Mouse (Mus musculus): ENCODE results near the gene Ing1. TPM values are rescaled to one million over a fixed set of nuclear protein-coding genes. Genes with fewer than 3 reads are reported as not detected.

Ing1 gene
- polyA plus RNA-seq (2017; shearing (Covaris generic)) = 100 to 1,000 TPM in 1 of 2 experiments, 10 to 100 TPM in 1; 81.1 to 112 TPM

GRCm38 (mm10) chr8:11554799-11555719 is at the start of gene Ing1:
Gene Ing1, plus strand, starts transcription at chr8:11555571.

DNA sequence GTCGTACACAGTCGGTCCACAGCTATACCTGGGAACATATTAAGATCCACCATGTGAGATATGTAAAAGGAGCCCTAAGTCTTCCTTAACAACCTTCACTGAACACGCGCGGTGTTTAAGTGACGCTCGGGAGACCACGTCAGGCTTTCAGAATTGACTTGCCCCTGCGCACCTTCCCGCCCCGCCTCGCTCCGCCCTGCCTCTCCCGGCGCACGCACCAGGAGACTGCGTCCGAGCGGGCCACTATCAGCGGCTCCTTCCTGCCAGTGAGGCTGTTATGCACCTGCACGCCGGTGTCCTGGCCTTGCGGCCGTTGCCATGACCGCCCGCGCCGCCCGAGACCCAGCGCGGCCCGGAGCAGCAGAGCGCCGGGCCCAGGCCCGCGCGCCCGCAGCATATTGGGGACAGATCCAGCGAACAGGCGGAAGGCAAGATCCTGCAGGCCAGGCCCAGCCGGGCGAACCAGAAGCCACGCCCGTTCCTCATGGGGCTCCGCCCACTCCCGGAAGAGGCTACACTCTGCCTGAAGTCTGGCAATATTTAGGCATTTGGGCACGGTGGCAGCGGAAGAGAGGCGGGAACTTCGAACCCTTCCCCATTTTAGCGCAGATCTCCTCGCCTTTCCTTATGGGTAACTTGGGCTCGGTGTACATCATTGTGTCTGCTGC is 5.0 kb upstream of the Ing1 start, which contains the start of gene Cars2:
Cars2 (minus strand) TSS at position 503 of the 668 bp plus-strand sequence.

Other genes with a start within 250 kb of the Ing1 start
- under 1 TPM; 0.04 to 0.67 TPM for gene Col4a2, start 242.8 kb upstream of the Ing1 start, polyA plus RNA-seq (2017; shearing (Covaris generic))
- gene Col4a1, start 242.7 kb upstream of the Ing1 start, polyA plus RNA-seq (2017; shearing (Covaris generic)) = 1 to 10 TPM in 1 of 2 experiments, under 1 TPM in 1; 0.13 to 2.9 TPM
- 10 to 100 TPM in 1 of 2 experiments, 1 to 10 TPM in 1; 8.4 to 17.0 TPM for gene Rab20, start 76.9 kb upstream of the Ing1 start, polyA plus RNA-seq (2017; shearing (Covaris generic))
- 10 to 100 TPM; 52.1 to 64.5 TPM for gene Naxd, start 58.1 kb upstream of the Ing1 start, polyA plus RNA-seq (2017; shearing (Covaris generic))
- 10 to 100 TPM; 34.4 to 44.0 TPM for gene Cars2, start 4.8 kb upstream of the Ing1 start, polyA plus RNA-seq (2017; shearing (Covaris generic))
- 100 to 1,000 TPM; 103 to 126 TPM for gene Ankrd10, start 80.2 kb downstream of the Ing1 start, polyA plus RNA-seq (2017; shearing (Covaris generic))
- gene 1700016D06Rik, start 145.5 kb downstream of the Ing1 start, polyA plus RNA-seq (2017; shearing (Covaris generic)) = under 1 TPM; 0.20 to 0.82 TPM
- gene Arhgef7, start 172.2 kb downstream of the Ing1 start, polyA plus RNA-seq (2017; shearing (Covaris generic)) = 10 to 100 TPM; 14.7 to 15.1 TPM